Mouse (Mus musculus): ENCODE measurements around the gene Plbd1. TPM values are rescaled to one million over a fixed set of nuclear protein-coding genes. Genes with fewer than 3 reads are reported as not detected.

Gene Plbd1
- polyA plus RNA-seq, 1 experiment from 2014 or later: 15.9 TPM

DNA sequence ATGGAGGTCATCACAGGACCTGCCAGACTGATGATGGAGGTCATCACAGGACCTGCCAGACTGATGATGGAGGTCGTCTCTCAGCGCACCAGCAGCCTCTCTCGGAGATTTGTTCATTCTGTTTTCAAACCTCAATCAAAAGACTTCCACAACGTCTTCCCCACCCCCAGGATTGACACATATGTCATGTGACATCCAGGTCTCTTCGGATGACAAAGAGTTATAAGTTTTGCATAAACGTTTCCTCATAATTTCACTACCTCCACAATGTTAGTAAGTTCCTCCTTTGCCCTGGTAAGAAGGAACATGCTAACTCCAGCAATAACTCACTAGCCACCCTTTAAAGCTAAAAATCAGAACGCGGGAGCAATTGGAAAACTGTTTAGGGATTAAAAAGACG is 2.5 kb downstream of the Plbd1 start:
- Histone ChIP-seq H3K4me2 (ENCODE audit: low read depth, low read length) (no peak overlapping the region), H3K9me3 (replicated peaks; ENCODE audit: control insufficient read depth, low read length) (no peaks in the 10 kb centered on the region; the same call in 1 of the 2 replicates), H3K4me3 (ENCODE audit: low read depth, low read length) (no peak overlapping the region), H3K36me3 (ENCODE audit: control insufficient read depth, insufficient read depth) (no peaks in the 10 kb centered on the region), H3K27ac (ENCODE audit: low read length) (no peak overlapping the region), H3K27me3 (ENCODE audit: control insufficient read depth, insufficient read depth, low read depth, low read length) (peaks cover 27% of the 10 kb centered on the region), H3K9ac (ENCODE audit: low read depth, low read length) (no peak overlapping the region), H3K4me1 (ENCODE audit: control insufficient read depth, low read depth, low read length) (no peaks in the 10 kb centered on the region)
- ATAC-seq (ENCODE audit: low read depth): no peak
- WGBS (ENCODE audit: insufficient replicate concordance): 54% methylated on average over 9 of the region's 9 CpGs

DNA sequence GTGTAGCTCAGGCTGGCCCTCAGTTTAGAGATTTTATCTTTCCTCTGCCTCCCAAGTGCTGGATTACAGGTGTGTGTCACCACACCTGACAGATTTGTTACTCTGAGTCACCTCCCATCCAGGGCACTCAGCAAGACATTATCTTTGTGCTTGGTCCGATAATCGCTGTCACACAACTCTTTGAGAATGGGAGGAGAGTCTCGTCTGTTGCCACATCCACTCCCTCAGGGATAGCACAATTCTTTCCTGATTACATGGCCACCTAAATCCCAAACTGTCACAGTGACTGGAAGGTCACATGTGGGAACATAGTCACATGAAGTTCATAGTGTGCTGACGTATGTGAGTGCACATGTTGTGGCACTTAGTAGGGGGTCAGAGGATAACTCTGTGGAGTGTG is 3.4 kb downstream of the Plbd1 start:
- ATAC-seq (ENCODE audit: low read depth): no peak
- H3K4me2 ChIP-seq (ENCODE audit: low read depth, low read length): no peak overlapping the region
- no peak overlapping the region for H3K9ac ChIP-seq (ENCODE audit: low read depth, low read length)
- no peak overlapping the region for H3K4me3 ChIP-seq (ENCODE audit: low read depth, low read length)
- no peaks in the 10 kb centered on the region for H3K4me1 ChIP-seq (ENCODE audit: control insufficient read depth, low read depth, low read length)
- peaks cover 23% of the 10 kb centered on the region for H3K27me3 ChIP-seq (ENCODE audit: control insufficient read depth, insufficient read depth, low read depth, low read length)
- no peak overlapping the region for H3K27ac ChIP-seq (ENCODE audit: low read length)
- WGBS (ENCODE audit: insufficient replicate concordance): 55% methylated on average over 4 of the region's 4 CpGs
- H3K9me3 ChIP-seq (replicated peaks; ENCODE audit: control insufficient read depth, low read length): no peaks in the 10 kb centered on the region; the same call in 1 of the 2 replicates
- H3K36me3 ChIP-seq (ENCODE audit: control insufficient read depth, insufficient read depth): no peaks in the 10 kb centered on the region

DNA sequence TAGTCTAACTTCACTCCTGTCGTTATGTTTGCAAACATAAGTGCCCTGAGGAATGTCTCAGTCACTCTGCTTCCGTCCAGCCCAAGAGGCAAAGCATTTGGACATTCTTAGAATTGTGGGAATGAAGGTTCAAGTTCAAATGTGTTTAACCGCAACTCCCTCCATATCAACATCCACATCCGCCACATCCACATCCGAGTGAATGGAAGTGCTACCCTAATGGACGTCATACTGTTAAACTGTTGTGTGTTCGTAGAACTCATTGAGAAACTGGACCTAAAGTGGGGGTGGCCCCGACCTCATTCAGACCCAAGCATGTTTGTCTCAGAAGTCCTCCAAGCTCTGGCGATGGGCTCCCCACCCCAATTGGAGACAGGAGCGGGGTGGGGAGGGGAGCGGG is 5.9 kb downstream of the Plbd1 start:
- H3K9ac ChIP-seq (ENCODE audit: low read depth, low read length): no peak overlapping the region
- peaks cover 2% of the 10 kb centered on the region for H3K27me3 ChIP-seq (ENCODE audit: control insufficient read depth, insufficient read depth, low read depth, low read length)
- H3K4me1 ChIP-seq (ENCODE audit: control insufficient read depth, low read depth, low read length): peaks cover 2% of the 10 kb centered on the region; the same call in 1 of the 2 replicates
- no peak overlapping the region for H3K27ac ChIP-seq (ENCODE audit: low read length)
- H3K9me3 ChIP-seq (replicated peaks; ENCODE audit: control insufficient read depth, low read length): no peaks in the 10 kb centered on the region; the same call in 1 of the 2 replicates
- no peak overlapping the region for H3K4me2 ChIP-seq (ENCODE audit: low read depth, low read length)
- ATAC-seq (ENCODE audit: low read depth): no peak
- H3K36me3 ChIP-seq (ENCODE audit: control insufficient read depth, insufficient read depth): no peaks in the 10 kb centered on the region
- no peak overlapping the region for H3K4me3 ChIP-seq (ENCODE audit: low read depth, low read length)
- WGBS (ENCODE audit: insufficient replicate concordance): 61% methylated on average over 11 of the region's 11 CpGs

DNA sequence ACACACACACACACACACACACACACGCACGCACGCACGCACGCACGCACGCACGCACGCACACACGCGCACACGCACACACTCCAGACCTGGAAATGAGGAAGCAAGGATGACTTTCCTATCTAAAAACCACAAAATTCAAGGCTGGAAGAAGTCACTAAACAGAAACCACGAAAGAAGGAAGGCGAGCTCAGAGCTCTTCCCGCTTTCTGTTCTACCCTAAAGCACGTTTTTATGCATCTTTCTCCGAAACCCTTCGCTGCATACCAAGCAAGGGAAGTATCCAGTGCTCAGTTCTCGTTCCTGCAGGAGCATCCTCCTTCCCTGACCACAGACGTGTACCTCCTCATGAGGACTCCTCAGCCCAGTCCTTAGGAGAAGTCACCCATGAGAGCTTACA is 7.3 kb downstream of the Plbd1 start:
- Histone ChIP-seq H3K4me1 (ENCODE audit: control insufficient read depth, low read depth, low read length) (peaks cover 2% of the 10 kb centered on the region; the same call in 1 of the 2 replicates), H3K27ac (ENCODE audit: low read length) (no peak overlapping the region), H3K4me2 (ENCODE audit: low read depth, low read length) (no peak overlapping the region), H3K27me3 (ENCODE audit: control insufficient read depth, insufficient read depth, low read depth, low read length) (no peaks in the 10 kb centered on the region), H3K9me3 (replicated peaks; ENCODE audit: control insufficient read depth, low read length) (no peaks in the 10 kb centered on the region), H3K9ac (ENCODE audit: low read depth, low read length) (no peak overlapping the region), H3K4me3 (ENCODE audit: low read depth, low read length) (no peak overlapping the region), H3K36me3 (ENCODE audit: control insufficient read depth, insufficient read depth) (no peaks in the 10 kb centered on the region)
- WGBS (ENCODE audit: insufficient replicate concordance): 64% methylated on average over 20 of the region's 20 CpGs
- no peak for ATAC-seq (ENCODE audit: low read depth)

DNA sequence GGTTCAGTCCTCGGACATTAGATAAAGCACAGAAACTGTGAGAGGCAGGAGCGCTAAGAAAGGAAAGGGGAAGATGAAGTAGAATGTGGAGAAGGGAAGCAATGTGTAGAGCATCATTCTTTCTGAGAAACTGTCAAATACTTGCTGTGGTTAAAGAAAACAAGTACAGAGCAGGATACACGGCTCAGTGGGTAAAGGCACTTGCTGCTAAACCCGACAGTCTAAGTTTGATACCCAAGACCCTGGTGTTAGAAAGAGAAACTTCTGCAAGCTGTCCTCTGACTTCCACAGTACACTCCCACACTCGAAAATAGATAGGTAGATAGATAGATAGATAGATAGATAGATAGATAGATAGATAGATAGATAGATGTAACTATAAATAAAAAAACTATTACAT is 8.4 kb downstream of the Plbd1 start:
- Histone ChIP-seq H3K36me3 (ENCODE audit: control insufficient read depth, insufficient read depth) (no peaks in the 10 kb centered on the region), H3K4me1 (ENCODE audit: control insufficient read depth, low read depth, low read length) (peaks cover 2% of the 10 kb centered on the region; the same call in 1 of the 2 replicates), H3K4me3 (ENCODE audit: low read depth, low read length) (no peak overlapping the region), H3K4me2 (ENCODE audit: low read depth, low read length) (no peak overlapping the region), H3K27me3 (ENCODE audit: control insufficient read depth, insufficient read depth, low read depth, low read length) (no peaks in the 10 kb centered on the region), H3K27ac (ENCODE audit: low read length) (no peak overlapping the region), H3K9me3 (replicated peaks; ENCODE audit: control insufficient read depth, low read length) (no peaks in the 10 kb centered on the region), H3K9ac (ENCODE audit: low read depth, low read length) (no peak overlapping the region)
- ATAC-seq (ENCODE audit: low read depth): no peak
- 21% methylated on average over 5 of the region's 5 CpGs for WGBS (ENCODE audit: insufficient replicate concordance)

DNA sequence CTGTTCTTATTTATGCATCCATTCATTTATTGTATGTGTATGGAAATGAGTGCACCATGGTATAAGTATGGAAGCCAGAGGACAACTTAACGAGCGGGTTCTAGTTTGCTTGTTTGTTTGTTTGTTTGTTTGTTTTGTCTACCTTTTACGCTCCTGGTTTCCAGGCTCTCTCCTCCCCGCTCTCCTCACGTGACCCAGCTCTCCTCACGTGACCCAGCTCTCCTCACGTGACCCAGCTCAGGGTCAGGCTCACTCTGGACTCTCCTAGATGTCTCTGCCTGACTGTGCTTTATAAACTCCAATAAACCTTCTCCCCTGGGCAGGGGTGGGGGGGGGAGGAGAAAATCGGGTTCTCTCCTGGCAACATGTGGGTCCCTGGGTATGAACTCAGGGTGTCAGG is 11.1 kb downstream of the Plbd1 start:
- H3K9me3 ChIP-seq (replicated peaks; ENCODE audit: control insufficient read depth, low read length): no peaks in the 10 kb centered on the region
- no peaks in the 10 kb centered on the region for H3K36me3 ChIP-seq (ENCODE audit: control insufficient read depth, insufficient read depth)
- no peak for ATAC-seq (ENCODE audit: low read depth)
- H3K4me3 ChIP-seq (ENCODE audit: low read depth, low read length): no peak overlapping the region
- peaks cover 2% of the 10 kb centered on the region; the same call in 1 of the 2 replicates for H3K4me1 ChIP-seq (ENCODE audit: control insufficient read depth, low read depth, low read length)
- no peaks in the 10 kb centered on the region for H3K27me3 ChIP-seq (ENCODE audit: control insufficient read depth, insufficient read depth, low read depth, low read length)
- H3K9ac ChIP-seq (ENCODE audit: low read depth, low read length): no peak overlapping the region
- no peak overlapping the region for H3K4me2 ChIP-seq (ENCODE audit: low read depth, low read length)
- 67% methylated on average over 8 of the region's 8 CpGs for WGBS (ENCODE audit: insufficient replicate concordance)
- no peak overlapping the region for H3K27ac ChIP-seq (ENCODE audit: low read length)

DNA sequence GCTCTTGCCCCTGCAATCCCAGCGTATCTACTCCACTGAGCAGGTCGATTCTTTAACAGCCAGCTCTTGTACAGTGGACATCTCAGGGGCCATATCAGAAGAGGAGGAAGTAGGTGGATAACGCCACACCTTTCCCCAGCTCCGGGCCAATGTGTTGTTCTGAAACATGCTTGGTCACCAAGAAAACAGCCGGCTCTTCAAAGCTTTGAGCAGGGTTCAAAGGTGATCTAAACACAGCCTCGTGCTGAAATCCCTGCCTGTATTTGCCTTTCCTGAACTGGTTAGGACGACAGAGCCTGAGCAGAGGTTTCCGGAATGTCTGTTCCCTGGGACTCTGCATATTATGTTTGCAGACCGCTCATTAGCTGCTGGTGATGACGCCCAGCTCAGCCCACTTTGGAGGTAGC is 14.3 kb downstream of the Plbd1 start:
- no peak overlapping the region for H3K4me3 ChIP-seq (ENCODE audit: low read depth, low read length)
- WGBS (ENCODE audit: insufficient replicate concordance): 53% methylated on average over 10 of the region's 10 CpGs

DNA sequence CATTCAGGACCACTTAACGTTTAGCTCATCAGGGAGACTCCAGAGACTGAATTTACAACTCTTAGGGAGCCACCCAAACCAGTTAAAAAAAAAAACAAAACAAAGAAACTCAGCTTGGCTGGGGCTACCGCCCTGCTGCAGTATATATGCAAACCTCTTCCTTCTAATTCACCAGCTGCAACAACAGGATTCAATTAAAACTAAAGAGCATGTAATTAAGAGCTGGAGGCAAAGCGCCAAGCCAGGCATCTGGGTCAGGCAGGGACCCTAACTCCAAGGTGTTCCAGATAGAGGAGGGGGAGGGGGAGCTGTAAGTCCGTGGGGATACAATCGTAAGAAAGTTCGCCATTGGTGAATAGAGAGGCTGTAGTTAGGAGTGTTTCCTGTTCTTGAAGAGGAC is 15.5 kb downstream of the Plbd1 start:
- ATAC-seq (ENCODE audit: low read depth): no peak
- no peak overlapping the region for H3K9ac ChIP-seq (ENCODE audit: low read depth, low read length)
- no peak overlapping the region for H3K4me2 ChIP-seq (ENCODE audit: low read depth, low read length)
- H3K4me3 ChIP-seq (ENCODE audit: low read depth, low read length): no peak overlapping the region
- no peak overlapping the region for H3K27ac ChIP-seq (ENCODE audit: low read length)
- H3K4me1 ChIP-seq (ENCODE audit: control insufficient read depth, low read depth, low read length): no peaks in the 10 kb centered on the region
- H3K36me3 ChIP-seq (ENCODE audit: control insufficient read depth, insufficient read depth): no peaks in the 10 kb centered on the region
- 41% methylated on average over 6 of the region's 6 CpGs for WGBS (ENCODE audit: insufficient replicate concordance)
- no peaks in the 10 kb centered on the region; the same call in 1 of the 2 replicates for H3K9me3 ChIP-seq (replicated peaks; ENCODE audit: control insufficient read depth, low read length)
- H3K27me3 ChIP-seq (ENCODE audit: control insufficient read depth, insufficient read depth, low read depth, low read length): no peaks in the 10 kb centered on the region

More for the DNA sequence above, 14.3 kb downstream of the Plbd1 start:
- no peak overlapping the region for H3K27ac ChIP-seq (ENCODE audit: low read length)
- H3K9me3 ChIP-seq (replicated peaks; ENCODE audit: control insufficient read depth, low read length): no peaks in the 10 kb centered on the region; the same call in 1 of the 2 replicates
- H3K9ac ChIP-seq (ENCODE audit: low read depth, low read length): no peak overlapping the region
- no peaks in the 10 kb centered on the region for H3K27me3 ChIP-seq (ENCODE audit: control insufficient read depth, insufficient read depth, low read depth, low read length)
- peak; percentile 77 for ATAC-seq (ENCODE audit: low read depth)
- H3K4me1 ChIP-seq (ENCODE audit: control insufficient read depth, low read depth, low read length): no peaks in the 10 kb centered on the region
- H3K36me3 ChIP-seq (ENCODE audit: control insufficient read depth, insufficient read depth): no peaks in the 10 kb centered on the region
- no peak overlapping the region for H3K4me2 ChIP-seq (ENCODE audit: low read depth, low read length)

DNA sequence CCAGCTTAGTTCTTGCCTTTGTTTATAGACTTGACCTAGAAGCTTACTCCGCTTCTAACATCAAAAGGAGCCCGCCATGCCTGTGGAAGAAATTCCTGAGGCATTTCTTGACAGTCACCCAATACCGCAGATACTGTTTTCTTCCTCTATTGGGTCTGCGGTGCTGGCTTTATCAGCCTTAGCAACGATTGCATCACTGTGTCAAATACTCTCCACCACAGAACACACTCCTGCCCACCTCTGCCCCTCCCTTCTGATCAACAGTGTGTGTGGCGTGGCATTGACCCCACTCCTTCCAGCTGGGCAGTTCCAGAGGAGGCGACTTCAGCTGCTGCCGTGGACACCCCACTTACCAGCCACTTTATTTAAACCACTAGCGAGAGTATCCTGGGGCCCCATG is 16.0 kb downstream of the Plbd1 start:
- Histone ChIP-seq H3K27me3 (ENCODE audit: control insufficient read depth, insufficient read depth, low read depth, low read length) (no peaks in the 10 kb centered on the region), H3K9ac (ENCODE audit: low read depth, low read length) (no peak overlapping the region), H3K27ac (ENCODE audit: low read length) (no peak overlapping the region), H3K4me1 (ENCODE audit: control insufficient read depth, low read depth, low read length) (no peaks in the 10 kb centered on the region), H3K4me2 (ENCODE audit: low read depth, low read length) (no peak overlapping the region), H3K4me3 (ENCODE audit: low read depth, low read length) (no peak overlapping the region), H3K36me3 (ENCODE audit: control insufficient read depth, insufficient read depth) (no peaks in the 10 kb centered on the region), H3K9me3 (replicated peaks; ENCODE audit: control insufficient read depth, low read length) (no peaks in the 10 kb centered on the region; the same call in 1 of the 2 replicates)
- 43% methylated on average over 9 of the region's 9 CpGs for WGBS (ENCODE audit: insufficient replicate concordance)
- peak; percentile 58; the same call in 1 of the 2 replicates for ATAC-seq (ENCODE audit: low read depth)
